Mouse (Mus musculus): ENCODE measurements around the gene Rps25. TPM values are rescaled to one million over a fixed set of nuclear protein-coding genes. Genes with fewer than 3 reads are reported as not detected.
"Not testable (repeated sequence)": the region's sequence is repeated elsewhere in the genome, so short reads cannot be mapped to it uniquely, and the experiment has no call there.

Gene Rps25
- polyA plus RNA-seq, 1 experiment from 2014 or later = 1,622 TPM

GRCm38 (mm10) chr9:44440961-44441360, 34.0 kb downstream of the Rps25 start, which contains the start of gene Foxr1:
Foxr1 (minus strand) TSS chr9:44441136.
- Histone ChIP-seq H3K9me3 (ENCODE audit: control insufficient read depth, low read length) (no peaks in the 10 kb centered on the region), H3K36me3 (ENCODE audit: control insufficient read depth, insufficient read depth, low read length) (no peaks in the 10 kb centered on the region), H3K9ac (ENCODE audit: low read depth, low read length) (no peak within 1 kb of the TSS), H3K27me3 (replicated peaks; ENCODE audit: control insufficient read depth, insufficient read depth, low read length) (no peaks in the 10 kb centered on the region), H3K4me1 (ENCODE audit: control insufficient read depth, insufficient read depth, low read length) (no peaks in the 10 kb centered on the region), H3K4me2 (ENCODE audit: low read depth, low read length) (no peak within 1 kb of the TSS), H3K27ac (ENCODE audit: low read length) (no peak within 1 kb of the TSS), H3K4me3 (ENCODE audit: low read length) (no peak within 1 kb of the TSS)
- WGBS = 74% methylated on average over 19 of the region's 19 CpGs
- no peak for ATAC-seq

- H3K4me2 ChIP-seq (ENCODE audit: low read depth, low read length); H3K4me1 ChIP-seq (ENCODE audit: control insufficient read depth, insufficient read depth, low read length); H3K4me3 ChIP-seq (ENCODE audit: low read length); H3K27me3 ChIP-seq (replicated peaks; ENCODE audit: control insufficient read depth, insufficient read depth, low read length); H3K9ac ChIP-seq (ENCODE audit: low read depth, low read length); ATAC-seq; H3K36me3 ChIP-seq (ENCODE audit: control insufficient read depth, insufficient read depth, low read length); H3K9me3 ChIP-seq (ENCODE audit: control insufficient read depth, low read length); H3K27ac ChIP-seq (ENCODE audit: low read length): not testable (repeated sequence)
- WGBS = 83% methylated on average over 7 of the region's 7 CpGs
Measured at GRCm38 (mm10) chr9:44444402-44445025, 37.6 kb downstream of the Rps25 start.

- Histone ChIP-seq H3K4me2 (ENCODE audit: low read depth, low read length) (no peak overlapping the region), H3K27me3 (replicated peaks; ENCODE audit: control insufficient read depth, insufficient read depth, low read length) (peaks cover 8% of the 10 kb centered on the region; the same call in 1 of the 2 replicates), H3K9me3 (ENCODE audit: control insufficient read depth, low read length) (no peaks in the 10 kb centered on the region), H3K27ac (ENCODE audit: low read length) (no peak overlapping the region), H3K36me3 (ENCODE audit: control insufficient read depth, insufficient read depth, low read length) (no peaks in the 10 kb centered on the region), H3K9ac (ENCODE audit: low read depth, low read length) (no peak overlapping the region), H3K4me1 (ENCODE audit: control insufficient read depth, insufficient read depth, low read length) (peaks cover 8% of the 10 kb centered on the region; the same call in 1 of the 2 replicates), H3K4me3 (ENCODE audit: low read length) (no peak overlapping the region)
- no peak for ATAC-seq
Measured at GRCm38 (mm10) chr9:44450387-44450786, 43.4 kb downstream of the Rps25 start.

- no peaks in the 10 kb centered on the region for H3K9me3 ChIP-seq (ENCODE audit: control insufficient read depth, low read length)
- H3K27ac ChIP-seq (ENCODE audit: low read length) = no peak overlapping the region
- 10% methylated on average over 14 of the region's 14 CpGs for WGBS
- H3K4me1 ChIP-seq (ENCODE audit: control insufficient read depth, insufficient read depth, low read length) = peaks cover 8% of the 10 kb centered on the region; the same call in 1 of the 2 replicates
- H3K9ac ChIP-seq (ENCODE audit: low read depth, low read length) = no peak overlapping the region
- no peaks in the 10 kb centered on the region for H3K36me3 ChIP-seq (ENCODE audit: control insufficient read depth, insufficient read depth, low read length)
- no peak overlapping the region for H3K4me2 ChIP-seq (ENCODE audit: low read depth, low read length)
- peaks cover 8% of the 10 kb centered on the region; the same call in 1 of the 2 replicates for H3K27me3 ChIP-seq (replicated peaks; ENCODE audit: control insufficient read depth, insufficient read depth, low read length)
- ATAC-seq = peak; percentile 90
- H3K4me3 ChIP-seq (ENCODE audit: low read length) = no peak overlapping the region
Measured at GRCm38 (mm10) chr9:44454132-44454890, 47.4 kb downstream of the Rps25 start.

GRCm38 (mm10) chr9:44454891-44455220, 47.9 kb downstream of the Rps25 start, which contains the start of gene Upk2:
Upk2 (minus strand) TSS chr9:44454976.
- Histone ChIP-seq H3K9ac (ENCODE audit: low read depth, low read length) (no peak within 1 kb of the TSS), H3K27ac (ENCODE audit: low read length) (no peak within 1 kb of the TSS), H3K36me3 (ENCODE audit: control insufficient read depth, insufficient read depth, low read length) (no peaks in the 10 kb centered on the region), H3K9me3 (ENCODE audit: control insufficient read depth, low read length) (no peaks in the 10 kb centered on the region), H3K4me3 (ENCODE audit: low read length) (no peak within 1 kb of the TSS), H3K4me2 (ENCODE audit: low read depth, low read length) (no peak within 1 kb of the TSS), H3K4me1 (ENCODE audit: control insufficient read depth, insufficient read depth, low read length) (peaks cover 8% of the 10 kb centered on the region; the same call in 1 of the 2 replicates), H3K27me3 (replicated peaks; ENCODE audit: control insufficient read depth, insufficient read depth, low read length) (peaks cover 8% of the 10 kb centered on the region; the same call in 1 of the 2 replicates)
- ATAC-seq = peak; percentile 24; the same call in 1 of the 2 replicates
- WGBS = 25% methylated on average over 4 of the region's 4 CpGs

GRCm38 (mm10) chr9:44457035-44457742, 50.2 kb downstream of the Rps25 start:
- WGBS = 10% methylated on average over 11 of the region's 11 CpGs
- Histone ChIP-seq H3K9me3 (ENCODE audit: control insufficient read depth, low read length) (no peaks in the 10 kb centered on the region), H3K4me2 (ENCODE audit: low read depth, low read length) (no peak overlapping the region), H3K9ac (ENCODE audit: low read depth, low read length) (no peak overlapping the region), H3K27me3 (replicated peaks; ENCODE audit: control insufficient read depth, insufficient read depth, low read length) (peaks cover 8% of the 10 kb centered on the region; the same call in 1 of the 2 replicates), H3K4me1 (ENCODE audit: control insufficient read depth, insufficient read depth, low read length) (peaks cover 8% of the 10 kb centered on the region; the same call in 1 of the 2 replicates), H3K36me3 (ENCODE audit: control insufficient read depth, insufficient read depth, low read length) (no peaks in the 10 kb centered on the region), H3K27ac (ENCODE audit: low read length) (no peak overlapping the region), H3K4me3 (ENCODE audit: low read length) (no peak overlapping the region)
- ATAC-seq = peak; percentile 33

Small RNAs within 50 kb of the gene (microRNA-seq; reads per million reads assigned to microRNA genes)
- gene Mir7085 = not detected

Other genes starting within 250 kb of the Rps25 start
- gene Cbl, start 173.1 kb upstream of the Rps25 start, polyA plus RNA-seq (2015; fragmentation: Nextera tagmentation; extraction: Ambion mirVana) = 10.9 and 11.2 TPM in 2 replicates
- not detected in 2 replicates for gene Ccdc153, start 166.5 kb upstream of the Rps25 start, polyA plus RNA-seq (2015; fragmentation: Nextera tagmentation; extraction: Ambion mirVana)
- gene Pdzd3, start 155.7 kb upstream of the Rps25 start, polyA plus RNA-seq (2015; fragmentation: Nextera tagmentation; extraction: Ambion mirVana) = 22.2 and 28.5 TPM in 2 replicates
- gene Nlrx1, start 138.5 kb upstream of the Rps25 start, polyA plus RNA-seq (2015; fragmentation: Nextera tagmentation; extraction: Ambion mirVana) = 5.4 and 5.5 TPM in 2 replicates
- 2.6 and 3.0 TPM in 2 replicates for gene Abcg4, start 118.5 kb upstream of the Rps25 start, polyA plus RNA-seq (2015; fragmentation: Nextera tagmentation; extraction: Ambion mirVana)
- gene Hinfp, start 101.5 kb upstream of the Rps25 start, polyA plus RNA-seq (2015; fragmentation: Nextera tagmentation; extraction: Ambion mirVana) = 17.8 and 19.4 TPM in 2 replicates
- 15.3 and 16.5 TPM in 2 replicates for gene C2cd2l, start 86.9 kb upstream of the Rps25 start, polyA plus RNA-seq (2015; fragmentation: Nextera tagmentation; extraction: Ambion mirVana)
- 39.3 and 42.7 TPM in 2 replicates for gene Dpagt1, start 81.1 kb upstream of the Rps25 start, polyA plus RNA-seq (2015; fragmentation: Nextera tagmentation; extraction: Ambion mirVana)
- gene H2afx, start 72.4 kb upstream of the Rps25 start, polyA plus RNA-seq (2015; fragmentation: Nextera tagmentation; extraction: Ambion mirVana) = 268 and 278 TPM in 2 replicates
- gene Hmbs, start 62.9 kb upstream of the Rps25 start, polyA plus RNA-seq (2015; fragmentation: Nextera tagmentation; extraction: Ambion mirVana) = 134 and 155 TPM in 2 replicates
- gene Vps11, start 45.5 kb upstream of the Rps25 start, polyA plus RNA-seq (2015; fragmentation: Nextera tagmentation; extraction: Ambion mirVana) = 37.1 and 40.2 TPM in 2 replicates
- 36.5 and 41.2 TPM in 2 replicates for gene Hyou1, start 27.6 kb upstream of the Rps25 start, polyA plus RNA-seq (2015; fragmentation: Nextera tagmentation; extraction: Ambion mirVana)
- gene Slc37a4, start 10.3 kb upstream of the Rps25 start, polyA plus RNA-seq (2015; fragmentation: Nextera tagmentation; extraction: Ambion mirVana) = 87.2 and 101 TPM in 2 replicates
- 110 and 122 TPM in 2 replicates for gene Trappc4, start 461 bp downstream of the Rps25 start, polyA plus RNA-seq (2015; fragmentation: Nextera tagmentation; extraction: Ambion mirVana)
- 23.3 and 25.9 TPM in 2 replicates for gene Ccdc84, start 11.4 kb downstream of the Rps25 start, polyA plus RNA-seq (2015; fragmentation: Nextera tagmentation; extraction: Ambion mirVana)
- not detected in 2 replicates for gene Foxr1, start 34.0 kb downstream of the Rps25 start, polyA plus RNA-seq (2015; fragmentation: Nextera tagmentation; extraction: Ambion mirVana)
- gene Upk2, start 47.8 kb downstream of the Rps25 start, polyA plus RNA-seq (2015; fragmentation: Nextera tagmentation; extraction: Ambion mirVana) = 0.61 and 0.80 TPM in 2 replicates
- 5.1 and 5.9 TPM in 2 replicates for gene Bcl9l, start 75.7 kb downstream of the Rps25 start, polyA plus RNA-seq (2015; fragmentation: Nextera tagmentation; extraction: Ambion mirVana)
- 1.1 TPM in 2 replicates for gene Cxcr5, start 154.7 kb downstream of the Rps25 start, polyA plus RNA-seq (2015; fragmentation: Nextera tagmentation; extraction: Ambion mirVana)
- 8.1 and 9.8 TPM in 2 replicates for gene Ddx6, start 197.8 kb downstream of the Rps25 start, polyA plus RNA-seq (2015; fragmentation: Nextera tagmentation; extraction: Ambion mirVana)